Mouse (Mus musculus): ENCODE data around the gene Lrp2. TPM values are rescaled to one million over a fixed set of nuclear protein-coding genes. Genes with fewer than 3 reads are reported as not detected.

The Lrp2 gene
- polyA plus RNA-seq, 1 experiment, result 0.50 TPM

DNA sequence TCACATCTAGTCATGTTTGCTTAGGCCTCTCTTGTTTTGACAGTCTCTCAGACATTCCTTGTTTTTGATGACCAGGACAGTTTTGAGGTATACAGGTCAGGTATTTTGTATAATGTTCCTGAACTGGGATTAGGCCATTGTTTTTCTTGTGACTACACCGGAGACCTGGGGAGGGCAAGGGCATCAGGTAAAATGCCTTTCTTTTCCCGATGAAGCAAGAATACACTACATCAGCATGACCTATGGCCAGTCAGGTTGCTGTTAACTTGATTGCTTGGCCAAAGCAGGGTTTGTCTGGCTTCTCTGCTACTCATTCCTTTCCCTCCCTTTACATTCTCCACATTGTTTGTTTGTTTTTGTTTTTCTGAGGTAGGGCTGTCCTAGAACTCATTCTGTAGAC, 7.3 kb upstream of the Lrp2 start:
- Histone ChIP-seq H3K4me3 (ENCODE audit: control insufficient read depth, insufficient read depth, low read length) (no peak overlapping the region), H3K27me3 (ENCODE audit: control insufficient read depth, insufficient read depth, low read length) (no peaks in the 10 kb centered on the region), H3K4me1 (replicated peaks; ENCODE audit: control insufficient read depth, insufficient read depth, low read length) (no peaks in the 10 kb centered on the region), H3K36me3 (ENCODE audit: control insufficient read depth, insufficient read depth, low read length) (no peaks in the 10 kb centered on the region), H3K27ac (ENCODE audit: control insufficient read depth, insufficient read depth, low read length) (no peak overlapping the region)
- no peak for TF ChIP-seq POLR2A (IDR thresholded peaks at IDR 0.05; ENCODE audit: control insufficient read depth, extremely low read depth, insufficient read depth, low read length, poor library complexity)
- no peak for TF ChIP-seq CTCF (IDR thresholded peaks at IDR 0.05; ENCODE audit: borderline replicate concordance, control insufficient read depth, extremely low read depth, insufficient read depth, low read length, poor library complexity)
- 89% methylated on average over 2 of the region's 2 CpGs for WGBS
- DNase-seq, result no peak

DNA sequence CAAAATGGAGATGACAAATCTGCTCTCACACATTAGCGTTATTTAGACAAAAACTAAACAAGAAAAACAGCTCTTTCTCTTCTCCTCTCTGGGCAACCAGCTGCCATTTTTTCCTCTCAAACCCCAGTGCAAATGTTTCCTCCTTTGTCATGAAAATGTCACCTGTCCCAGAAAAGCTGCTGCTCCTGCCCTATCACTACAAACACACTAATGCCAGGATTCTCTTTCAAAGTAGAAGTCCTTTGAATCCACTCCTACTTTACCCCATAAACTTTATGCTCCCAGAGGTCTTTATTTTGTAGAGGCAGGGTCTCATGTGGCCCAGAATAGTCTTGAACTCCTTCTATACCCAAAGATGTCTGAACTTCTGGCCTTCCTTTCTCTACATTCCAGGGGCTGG, 6.7 kb upstream of the Lrp2 start:
- Histone ChIP-seq H3K27ac (ENCODE audit: control insufficient read depth, insufficient read depth, low read length) (no peak overlapping the region), H3K4me3 (ENCODE audit: control insufficient read depth, insufficient read depth, low read length) (no peak overlapping the region), H3K36me3 (ENCODE audit: control insufficient read depth, insufficient read depth, low read length) (no peaks in the 10 kb centered on the region), H3K27me3 (ENCODE audit: control insufficient read depth, insufficient read depth, low read length) (no peaks in the 10 kb centered on the region; the same call in 1 of the 2 replicates), H3K4me1 (replicated peaks; ENCODE audit: control insufficient read depth, insufficient read depth, low read length) (no peaks in the 10 kb centered on the region)
- no peak for DNase-seq
- WGBS, result 87% methylated on average over 1 of the region's 1 CpGs
- TF ChIP-seq POLR2A (IDR thresholded peaks at IDR 0.05; ENCODE audit: control insufficient read depth, extremely low read depth, insufficient read depth, low read length, poor library complexity) (no peak), CTCF (IDR thresholded peaks at IDR 0.05; ENCODE audit: borderline replicate concordance, control insufficient read depth, extremely low read depth, insufficient read depth, low read length, poor library complexity) (no peak)

DNA sequence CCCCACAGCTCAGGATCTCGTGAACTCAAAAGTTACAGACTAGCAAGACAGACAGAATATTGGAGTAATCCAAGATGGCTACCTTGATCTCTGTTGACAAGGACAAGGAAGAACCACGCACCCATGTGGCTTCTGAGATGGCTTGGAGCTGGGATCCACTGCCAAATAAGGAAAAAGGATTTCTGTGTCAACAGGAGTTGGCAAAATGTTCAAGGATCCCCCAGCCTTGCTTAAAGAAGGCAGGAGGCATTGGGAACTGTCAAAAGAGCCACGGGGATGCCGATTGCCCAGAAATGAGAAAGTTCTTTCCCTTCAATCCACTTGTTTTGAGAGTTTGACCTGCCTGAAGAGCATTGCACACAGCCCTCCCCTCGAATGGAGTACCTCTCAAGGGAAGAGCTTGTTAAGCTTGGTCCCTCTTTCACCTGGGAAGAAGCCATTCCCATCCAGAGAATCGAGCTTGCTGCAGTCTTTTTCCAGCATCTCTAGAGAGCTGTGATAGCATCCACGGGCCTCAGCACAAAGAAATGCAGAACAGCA, 6.2 kb upstream of the Lrp2 start:
- H3K4me3 ChIP-seq (ENCODE audit: control insufficient read depth, insufficient read depth, low read length), result no peak overlapping the region
- WGBS, result 83% methylated on average over 7 of the region's 7 CpGs
- TF ChIP-seq POLR2A (IDR thresholded peaks at IDR 0.05; ENCODE audit: control insufficient read depth, extremely low read depth, insufficient read depth, low read length, poor library complexity) (no peak), CTCF (IDR thresholded peaks at IDR 0.05; ENCODE audit: borderline replicate concordance, control insufficient read depth, extremely low read depth, insufficient read depth, low read length, poor library complexity) (no peak)
- DNase-seq, result no peak
- H3K36me3 ChIP-seq (ENCODE audit: control insufficient read depth, insufficient read depth, low read length), result no peaks in the 10 kb centered on the region
- H3K27me3 ChIP-seq (ENCODE audit: control insufficient read depth, insufficient read depth, low read length), result peaks cover 3% of the 10 kb centered on the region; the same call in 1 of the 2 replicates
- no peaks in the 10 kb centered on the region for H3K4me1 ChIP-seq (replicated peaks; ENCODE audit: control insufficient read depth, insufficient read depth, low read length)
- H3K27ac ChIP-seq (ENCODE audit: control insufficient read depth, insufficient read depth, low read length), result no peak overlapping the region

DNA sequence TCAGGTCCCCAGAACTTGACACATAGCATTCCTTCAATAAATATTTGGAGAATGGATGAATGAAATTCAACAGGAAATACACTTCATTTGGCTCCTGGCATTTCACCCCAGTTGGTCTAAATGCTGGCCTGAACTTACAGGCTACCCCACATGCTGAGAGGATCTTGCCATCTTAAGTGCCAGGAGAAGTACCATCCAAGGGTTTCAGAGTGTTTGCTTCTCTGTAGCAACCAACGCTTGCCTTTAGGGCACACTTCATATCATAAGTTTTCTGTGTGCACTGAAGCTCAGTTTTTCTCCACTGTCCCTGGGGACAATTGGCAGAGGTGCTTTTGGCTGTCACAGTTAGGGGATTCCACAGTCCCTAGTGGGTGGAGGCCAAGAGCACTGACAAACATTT, 4.7 kb upstream of the Lrp2 start:
- no peak for TF ChIP-seq CTCF (IDR thresholded peaks at IDR 0.05; ENCODE audit: borderline replicate concordance, control insufficient read depth, extremely low read depth, insufficient read depth, low read length, poor library complexity)
- TF ChIP-seq POLR2A (IDR thresholded peaks at IDR 0.05; ENCODE audit: control insufficient read depth, extremely low read depth, insufficient read depth, low read length, poor library complexity), result no peak
- Histone ChIP-seq H3K27ac (ENCODE audit: control insufficient read depth, insufficient read depth, low read length) (no peak overlapping the region), H3K36me3 (ENCODE audit: control insufficient read depth, insufficient read depth, low read length) (no peaks in the 10 kb centered on the region), H3K4me1 (replicated peaks; ENCODE audit: control insufficient read depth, insufficient read depth, low read length) (no peaks in the 10 kb centered on the region; the same call in 1 of the 2 replicates), H3K4me3 (ENCODE audit: control insufficient read depth, insufficient read depth, low read length) (no peak overlapping the region), H3K27me3 (ENCODE audit: control insufficient read depth, insufficient read depth, low read length) (peaks cover 6% of the 10 kb centered on the region; the same call in 1 of the 2 replicates)
- 88% methylated on average over 1 of the region's 1 CpGs for WGBS
- DNase-seq, result no peak

DNA sequence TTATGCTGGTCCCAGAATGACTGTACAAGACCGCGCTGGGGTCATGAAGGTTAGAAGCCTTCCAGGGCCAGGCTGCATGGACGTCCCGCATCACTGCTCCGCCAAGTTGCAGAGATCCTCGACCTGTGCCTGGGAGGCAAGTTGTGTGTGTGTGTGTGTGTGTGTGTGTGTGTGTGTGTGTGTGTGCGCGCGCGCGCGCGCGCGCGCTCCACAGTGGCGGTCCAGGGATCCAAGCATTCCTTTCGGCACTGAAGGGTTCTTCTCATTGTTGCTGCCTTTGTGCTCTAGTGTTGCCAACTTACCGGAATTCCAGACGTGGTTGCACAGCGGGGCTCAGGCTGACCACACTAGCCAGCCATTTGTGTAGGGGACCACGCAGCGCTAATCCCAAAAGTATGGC, 2.0 kb upstream of the Lrp2 start:
- no peak overlapping the region for H3K4me3 ChIP-seq (ENCODE audit: control insufficient read depth, insufficient read depth, low read length)
- peaks cover 6% of the 10 kb centered on the region; the same call in 1 of the 2 replicates for H3K27me3 ChIP-seq (ENCODE audit: control insufficient read depth, insufficient read depth, low read length)
- no peak for DNase-seq

DNA sequence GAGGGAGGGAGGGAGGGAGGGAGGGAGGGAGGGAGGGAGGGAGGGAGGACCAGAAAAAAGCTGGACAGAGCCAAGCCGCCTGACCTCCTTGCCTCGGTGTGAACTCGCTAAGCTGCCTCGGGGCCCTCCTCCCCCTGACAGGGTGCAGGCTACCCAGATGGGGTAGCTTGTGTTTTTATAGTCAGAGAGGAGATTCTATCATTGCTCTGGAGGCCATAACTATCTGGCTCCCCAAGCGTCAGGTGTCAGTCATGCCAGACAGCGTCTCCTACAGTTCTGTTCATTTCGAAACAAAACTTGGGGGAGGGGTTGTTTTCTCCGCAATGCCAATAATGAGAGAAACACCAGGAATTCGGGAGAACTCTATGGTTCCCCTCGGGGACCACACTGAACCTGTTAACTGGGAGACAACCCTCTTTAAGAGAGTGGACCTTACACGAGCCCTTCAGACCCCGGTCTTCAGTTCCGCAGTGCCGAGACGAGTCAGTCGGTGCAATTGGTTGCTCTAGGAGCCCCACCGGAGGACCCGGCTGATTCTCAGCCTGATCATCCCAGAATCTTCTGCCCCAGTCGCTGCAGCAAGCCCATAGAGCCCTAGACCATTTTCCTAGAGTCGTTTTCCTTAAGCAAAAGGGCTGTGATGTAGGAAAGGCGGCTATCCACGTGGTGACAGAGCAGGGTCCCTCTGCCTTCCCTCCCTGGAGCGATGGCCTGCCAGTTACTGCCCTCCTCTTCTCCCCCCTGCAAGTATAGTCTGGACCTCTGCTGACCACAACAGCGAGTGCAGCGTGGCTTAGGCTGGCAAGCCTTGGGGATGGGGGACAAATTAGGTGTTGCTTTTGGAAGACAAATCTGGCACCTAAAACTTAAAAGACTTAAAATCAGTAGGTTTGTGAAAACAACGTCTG, 1.2 kb upstream of the Lrp2 start:
- no peaks in the 10 kb centered on the region; the same call in 1 of the 2 replicates for H3K4me1 ChIP-seq (replicated peaks; ENCODE audit: control insufficient read depth, insufficient read depth, low read length)
- no peak overlapping the region for H3K27ac ChIP-seq (ENCODE audit: control insufficient read depth, insufficient read depth, low read length)
- H3K27me3 ChIP-seq (ENCODE audit: control insufficient read depth, insufficient read depth, low read length), result peaks cover 6% of the 10 kb centered on the region; the same call in 1 of the 2 replicates
- no peak for DNase-seq
- TF ChIP-seq CTCF (IDR thresholded peaks at IDR 0.05; ENCODE audit: borderline replicate concordance, control insufficient read depth, extremely low read depth, insufficient read depth, low read length, poor library complexity) (no peak), POLR2A (IDR thresholded peaks at IDR 0.05; ENCODE audit: control insufficient read depth, extremely low read depth, insufficient read depth, low read length, poor library complexity) (no peak)
- H3K36me3 ChIP-seq (ENCODE audit: control insufficient read depth, insufficient read depth, low read length), result no peaks in the 10 kb centered on the region
- H3K4me3 ChIP-seq (ENCODE audit: control insufficient read depth, insufficient read depth, low read length), result no peak overlapping the region
- WGBS, result 3% methylated on average over 26 of the region's 26 CpGs

More for the DNA sequence above, 2.0 kb upstream of the Lrp2 start:
- WGBS, result 4% methylated on average over 23 of the region's 23 CpGs
- no peak for TF ChIP-seq CTCF (IDR thresholded peaks at IDR 0.05; ENCODE audit: borderline replicate concordance, control insufficient read depth, extremely low read depth, insufficient read depth, low read length, poor library complexity)
- TF ChIP-seq POLR2A (IDR thresholded peaks at IDR 0.05; ENCODE audit: control insufficient read depth, extremely low read depth, insufficient read depth, low read length, poor library complexity), result no peak
- Histone ChIP-seq H3K27ac (ENCODE audit: control insufficient read depth, insufficient read depth, low read length) (no peak overlapping the region), H3K4me1 (replicated peaks; ENCODE audit: control insufficient read depth, insufficient read depth, low read length) (no peaks in the 10 kb centered on the region; the same call in 1 of the 2 replicates), H3K36me3 (ENCODE audit: control insufficient read depth, insufficient read depth, low read length) (no peaks in the 10 kb centered on the region)
